Mouse (Mus musculus): ENCODE results near the gene Gm14137.

Gm14137 gene

DNA sequence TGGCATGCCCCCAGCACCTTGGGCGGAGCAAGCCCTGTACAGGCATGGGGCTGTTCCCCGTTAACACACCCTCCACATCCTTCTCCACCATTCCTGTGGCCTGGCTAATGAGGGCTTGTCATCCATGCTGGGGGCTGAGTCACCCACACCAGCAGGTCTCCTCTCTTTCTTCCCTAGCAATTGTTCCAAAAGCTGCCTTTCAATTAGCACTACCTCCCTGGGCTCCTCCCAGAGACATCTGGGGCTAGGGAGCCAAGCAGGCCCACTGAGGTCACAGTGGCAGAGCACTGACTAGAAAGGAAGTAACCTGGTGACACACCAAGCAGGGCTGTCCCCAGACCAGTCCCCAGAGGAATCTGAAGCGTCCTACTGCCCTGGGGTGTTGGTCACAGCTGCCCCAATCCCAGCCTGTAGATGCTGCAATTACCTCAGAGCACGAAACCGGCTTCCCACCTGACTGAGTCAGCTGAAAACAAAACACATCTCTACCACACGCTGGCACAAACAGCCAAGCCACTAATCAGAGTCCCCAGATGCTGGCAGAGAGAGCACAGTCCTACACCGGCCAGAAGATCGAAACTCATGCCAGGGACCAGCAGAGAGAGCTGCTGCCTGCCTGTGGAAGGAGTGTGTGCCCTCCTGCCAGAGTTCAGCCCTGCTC lies at the start of gene Gm14137:
Gene Gm14137, plus strand, starts transcription at position 519 of the 661 bp plus-strand sequence.
- no peak for DNase-seq (ENCODE audit: low read depth, low spot score)

DNA sequence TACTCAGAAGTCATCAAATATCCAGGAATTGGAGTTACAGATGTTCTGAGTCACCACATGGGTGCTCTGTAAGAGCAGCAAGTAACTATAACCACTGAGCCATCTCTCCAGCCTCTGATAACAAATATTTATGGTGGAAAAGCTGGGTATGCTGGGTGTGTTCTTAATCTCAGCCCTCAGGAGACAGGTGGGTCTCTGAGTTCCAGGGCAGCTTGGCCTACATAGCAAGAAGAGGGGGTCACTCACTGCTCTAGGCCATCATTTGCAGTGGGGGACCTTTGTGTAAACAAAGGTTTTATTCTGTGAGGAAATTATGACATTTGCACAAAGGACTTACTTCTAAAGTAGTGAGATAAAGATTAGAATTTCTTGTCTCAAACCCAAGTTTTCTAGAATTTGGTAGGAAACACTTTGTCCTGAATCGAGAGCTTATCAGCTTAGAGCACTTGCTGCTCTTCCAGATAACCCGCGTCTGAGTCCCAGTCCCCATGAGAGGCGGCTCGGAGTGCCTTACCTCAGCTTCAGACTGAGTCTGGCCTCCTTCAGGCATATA lies 37.9 kb upstream of the Gm14137 start:
- no peak for DNase-seq (ENCODE audit: low read depth, low spot score)

GRCm38 (mm10) chr2:119145199-119145598 lies 29.1 kb upstream of the Gm14137 start:
- peak; percentile 37 for DNase-seq (ENCODE audit: low read depth, low spot score)

DNA sequence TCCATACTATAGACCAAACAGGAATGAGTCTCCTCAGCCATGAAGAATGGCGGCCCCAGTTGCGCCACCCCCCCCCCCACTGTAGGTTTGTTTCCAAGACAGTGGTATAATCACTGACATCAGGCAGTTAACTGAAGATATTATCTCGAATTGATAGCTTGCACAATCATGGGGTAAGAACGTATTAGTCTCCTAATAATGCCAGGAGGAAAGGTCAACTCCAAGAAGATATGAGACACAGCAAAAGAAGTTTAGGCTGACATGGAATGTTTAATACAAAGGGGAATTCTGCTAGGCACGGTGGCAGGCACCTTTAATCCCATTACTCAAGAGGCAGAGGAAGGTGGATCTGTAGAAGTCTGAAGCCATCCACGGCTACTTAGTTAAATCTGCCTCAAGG lies 27.9 kb upstream of the Gm14137 start:
- DNase-seq (ENCODE audit: low read depth, low spot score) = no peak

DNA sequence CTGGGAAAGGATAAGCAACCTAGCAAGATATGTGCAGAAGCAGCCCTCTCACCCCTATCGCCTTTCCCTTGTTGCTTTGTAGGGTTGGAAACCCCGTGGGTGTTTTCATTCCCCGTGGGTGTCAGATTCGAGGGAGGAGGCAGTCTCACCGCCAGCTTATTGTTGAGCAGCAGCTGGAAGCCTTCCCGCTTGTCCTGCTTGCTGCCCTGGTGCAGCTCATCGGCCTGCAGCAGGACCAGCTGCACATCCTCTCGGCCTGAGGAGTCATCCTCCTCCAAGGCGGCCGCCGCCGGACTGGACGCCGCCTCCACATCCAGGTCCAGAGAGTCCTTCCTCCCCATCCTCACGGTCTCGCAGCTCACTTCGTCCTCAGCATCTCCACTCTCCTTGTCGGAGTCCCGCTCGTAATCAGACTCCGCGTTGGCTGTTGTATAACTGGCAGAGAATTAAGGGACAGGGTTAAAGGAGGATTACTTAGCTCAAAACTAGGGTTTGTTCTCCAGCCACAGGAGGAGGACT lies 27.1 kb upstream of the Gm14137 start:
- no peak for DNase-seq (ENCODE audit: low read depth, low spot score)

- DNase-seq (ENCODE audit: low read depth, low spot score) = no peak
These were observed 26.5 kb upstream of the Gm14137 start for GRCm38 (mm10) chr2:119147775-119148174.

GRCm38 (mm10) chr2:119152255-119152654 lies 22.1 kb upstream of the Gm14137 start:
- no peak for DNase-seq (ENCODE audit: low read depth, low spot score)

DNA sequence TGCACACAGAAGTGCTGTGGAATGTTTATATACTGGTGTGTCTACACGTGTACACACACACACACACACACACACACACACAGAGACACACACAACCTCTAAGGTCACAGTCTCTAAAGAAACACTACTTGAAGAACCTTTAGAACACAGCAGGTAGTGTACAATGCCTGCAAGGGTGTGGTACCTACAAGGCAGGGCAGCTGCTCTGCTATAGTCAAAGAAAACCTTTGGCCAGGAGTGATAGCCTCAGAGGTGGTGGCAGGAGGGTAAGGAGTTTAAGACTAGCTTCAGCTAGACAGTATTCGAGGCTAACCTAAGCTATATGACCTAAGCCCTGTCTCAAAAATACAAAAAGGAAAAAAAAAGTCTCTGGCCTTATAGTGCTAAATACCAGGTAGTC lies 19.6 kb upstream of the Gm14137 start:
- DNase-seq (ENCODE audit: low read depth, low spot score) = no peak

- no peak for DNase-seq (ENCODE audit: low read depth, low spot score)
These were observed 18.9 kb upstream of the Gm14137 start for GRCm38 (mm10) chr2:119155388-119155787.

DNA sequence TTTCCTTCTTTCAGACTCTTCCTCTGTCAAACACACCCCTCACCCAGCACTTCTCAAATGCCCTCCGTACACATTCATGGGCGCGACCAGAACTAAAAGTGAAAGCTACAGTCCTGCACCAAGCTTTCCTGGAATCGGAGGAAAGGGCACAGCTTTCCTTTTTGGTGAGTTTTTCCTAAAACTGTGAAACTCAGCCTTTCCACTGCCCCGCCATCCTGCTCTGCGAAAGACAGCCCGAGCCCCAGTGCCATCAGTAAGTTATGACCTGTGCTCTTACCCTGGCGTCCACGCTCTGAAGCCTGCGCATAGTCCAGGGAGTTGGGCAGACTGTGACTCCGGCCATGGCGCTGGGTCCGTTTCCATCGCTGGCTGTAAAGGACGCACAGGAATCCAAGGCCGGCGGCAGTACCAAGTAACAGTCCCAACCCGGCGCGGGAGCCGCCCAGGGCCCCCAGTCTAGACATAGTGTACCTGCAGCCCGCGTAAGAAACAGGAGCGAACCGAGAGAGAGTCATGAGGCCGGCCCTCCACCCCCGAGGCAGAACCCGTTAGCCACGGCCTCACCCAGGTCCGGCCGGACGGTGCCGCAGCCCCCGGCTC lies 18.1 kb upstream of the Gm14137 start:
- DNase-seq (ENCODE audit: low read depth, low spot score) = no peak

DNA sequence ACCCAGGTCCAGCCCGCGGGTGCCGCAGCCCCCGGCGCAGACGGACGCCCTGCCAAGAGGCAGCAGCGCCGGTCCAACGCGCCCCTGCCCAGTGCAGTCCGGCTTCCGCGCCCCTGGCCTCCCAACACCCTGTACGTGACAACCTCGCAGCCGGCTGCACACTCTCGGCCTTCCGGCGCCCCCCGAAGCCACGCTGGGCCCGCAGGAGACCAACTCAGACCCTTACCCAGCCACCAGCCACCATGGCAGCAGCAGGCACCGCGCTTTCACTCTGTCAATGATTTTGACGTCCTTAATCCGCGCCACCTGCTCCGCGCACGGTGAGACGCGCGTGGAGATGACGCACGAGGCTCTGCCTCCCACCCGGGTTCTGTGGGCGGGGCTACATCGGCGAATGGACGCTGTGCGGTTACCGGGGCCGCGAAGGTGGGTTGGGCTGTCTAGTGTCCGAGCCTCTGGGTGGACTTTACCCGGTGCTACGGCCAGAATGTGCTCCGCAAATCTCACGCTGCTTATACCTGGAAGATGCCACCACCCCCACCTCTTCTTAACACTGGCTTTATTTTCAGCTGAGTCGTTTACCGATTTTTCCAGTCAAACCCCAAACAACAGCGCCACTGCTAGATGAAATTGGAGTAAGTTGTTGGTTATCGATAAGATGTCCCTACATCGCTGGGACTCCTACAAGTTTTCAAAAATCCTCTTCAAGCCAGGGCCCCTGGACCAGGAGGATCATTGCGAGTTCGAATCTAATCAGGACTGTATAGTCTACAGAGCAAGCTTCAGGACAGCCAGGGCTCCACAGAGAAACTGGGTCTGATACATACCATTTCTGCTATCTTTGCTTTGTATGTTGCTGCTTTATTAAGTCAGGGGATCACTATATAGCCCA lies 17.4 kb upstream of the Gm14137 start, which contains the start of gene Rmdn3:
Gene Rmdn3, minus strand, starts transcription at position 354 of the 892 bp plus-strand sequence.
- peak; percentile 97 for DNase-seq (ENCODE audit: low read depth, low spot score)

DNA sequence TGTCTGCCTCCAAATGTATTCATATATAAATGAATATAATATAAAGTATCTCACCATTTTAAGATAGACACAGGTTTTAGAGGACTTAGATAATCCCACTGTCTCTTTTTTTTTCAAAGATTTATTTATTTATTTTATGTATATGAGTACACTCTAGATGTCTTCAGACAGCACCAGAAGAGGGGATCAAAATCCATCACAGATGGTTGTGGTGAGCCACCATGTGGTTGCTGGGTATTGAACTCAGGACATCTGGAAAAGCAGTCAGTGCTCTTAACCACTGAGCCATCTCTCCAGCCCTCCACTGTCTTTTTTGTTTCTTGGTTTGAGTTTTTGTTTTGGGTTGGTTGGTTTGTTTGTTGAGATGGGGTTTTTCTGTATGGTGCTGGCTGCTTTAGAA lies 16.5 kb upstream of the Gm14137 start:
- DNase-seq (ENCODE audit: low read depth, low spot score) = no peak

DNA sequence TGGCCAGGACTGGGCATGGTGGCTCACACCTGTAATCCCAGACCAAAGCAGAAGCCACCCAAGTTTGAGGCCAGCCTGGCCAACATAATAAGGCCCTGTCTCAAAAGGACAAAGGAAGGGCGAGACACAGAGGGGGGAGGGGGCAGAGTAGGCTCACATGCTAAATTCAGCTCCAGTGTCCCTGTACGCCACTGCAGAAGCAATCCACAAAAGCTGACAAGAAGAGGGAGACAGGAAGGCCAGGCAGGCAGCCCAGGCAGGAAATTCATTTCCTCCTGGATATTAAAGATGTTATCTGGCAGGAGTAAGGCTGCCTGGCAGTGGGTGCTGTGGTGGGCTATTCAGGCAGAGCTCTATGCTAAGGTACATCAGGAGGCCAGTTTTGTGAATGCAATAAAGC lies 13.1 kb upstream of the Gm14137 start:
- no peak for DNase-seq (ENCODE audit: low read depth, low spot score)

- DNase-seq (ENCODE audit: low read depth, low spot score) = no peak
These were observed 11.2 kb upstream of the Gm14137 start for GRCm38 (mm10) chr2:119163135-119163534.

DNA sequence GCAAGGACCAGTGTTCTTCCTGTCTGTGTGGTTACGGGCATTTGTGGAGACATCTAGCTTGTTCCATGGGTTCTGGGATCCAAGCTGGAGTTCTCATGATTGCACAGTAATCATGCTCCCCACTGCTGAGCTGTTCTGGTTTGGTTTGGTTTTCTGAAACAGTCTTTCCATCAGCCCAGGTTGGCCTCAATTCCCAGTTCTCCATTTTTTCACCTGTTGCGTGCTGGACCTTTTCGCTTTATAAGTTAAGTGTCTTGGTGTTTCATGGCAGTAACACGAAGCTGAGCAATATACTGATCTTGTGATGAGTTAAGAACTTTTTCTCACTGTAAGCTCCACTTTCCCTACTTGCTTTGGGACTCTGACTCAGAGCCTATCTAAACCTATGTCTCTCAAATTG lies 10.3 kb upstream of the Gm14137 start:
- DNase-seq (ENCODE audit: low read depth, low spot score) = no peak

DNA sequence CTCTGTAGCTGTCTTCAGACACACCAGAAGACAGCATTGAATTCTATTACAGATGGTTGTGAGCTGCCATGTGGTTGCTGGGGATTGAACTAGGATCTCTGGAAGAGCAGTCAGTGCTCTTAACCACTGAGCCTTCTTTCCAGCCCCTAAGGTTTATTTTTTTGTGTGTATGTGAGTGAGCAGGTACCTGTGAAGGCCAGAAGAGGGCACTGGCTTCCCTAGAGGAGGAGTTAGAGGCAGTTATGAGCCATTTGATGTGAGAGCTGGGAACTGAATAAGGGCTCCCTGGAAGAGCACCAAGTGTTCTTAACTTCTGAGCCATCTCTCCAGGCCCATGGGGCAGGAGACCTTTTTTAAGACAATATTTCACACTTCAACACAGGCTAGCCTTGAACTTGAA lies 8.9 kb upstream of the Gm14137 start:
- DNase-seq (ENCODE audit: low read depth, low spot score) = peak; percentile 15

- peak; percentile 60 for DNase-seq (ENCODE audit: low read depth, low spot score)
These were observed 7.1 kb upstream of the Gm14137 start, which contains the start of gene Gchfr for GRCm38 (mm10) chr2:119166901-119167865. Gene Gchfr, plus strand, starts transcription at chr2:119167773.

- no peak for DNase-seq (ENCODE audit: low read depth, low spot score)
These were observed 6.4 kb upstream of the Gm14137 start for GRCm38 (mm10) chr2:119167866-119168256.

DNA sequence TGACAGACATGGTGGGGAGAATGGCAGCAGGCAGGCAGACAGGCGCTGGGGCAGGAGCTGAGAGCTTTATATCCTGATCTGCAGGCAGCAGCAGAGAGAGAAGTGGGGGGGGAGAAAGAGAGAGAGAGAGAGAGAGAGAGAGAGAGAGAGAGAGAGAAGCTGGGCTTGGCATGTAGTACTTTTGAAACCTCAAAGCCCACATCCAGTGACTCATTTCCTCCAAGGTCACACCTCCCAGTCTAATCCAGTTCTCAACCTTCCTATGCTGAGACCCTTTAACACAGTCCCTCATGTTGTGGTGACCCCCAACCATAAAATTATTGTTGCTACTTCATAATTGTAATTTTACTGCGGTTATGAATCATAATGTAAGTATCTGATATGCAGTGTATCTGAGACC lies 4.0 kb upstream of the Gm14137 start:
- no peak for DNase-seq (ENCODE audit: low read depth, low spot score)

GRCm38 (mm10) chr2:119171574-119171973 lies 2.7 kb upstream of the Gm14137 start:
- no peak for DNase-seq (ENCODE audit: low read depth, low spot score)

DNA sequence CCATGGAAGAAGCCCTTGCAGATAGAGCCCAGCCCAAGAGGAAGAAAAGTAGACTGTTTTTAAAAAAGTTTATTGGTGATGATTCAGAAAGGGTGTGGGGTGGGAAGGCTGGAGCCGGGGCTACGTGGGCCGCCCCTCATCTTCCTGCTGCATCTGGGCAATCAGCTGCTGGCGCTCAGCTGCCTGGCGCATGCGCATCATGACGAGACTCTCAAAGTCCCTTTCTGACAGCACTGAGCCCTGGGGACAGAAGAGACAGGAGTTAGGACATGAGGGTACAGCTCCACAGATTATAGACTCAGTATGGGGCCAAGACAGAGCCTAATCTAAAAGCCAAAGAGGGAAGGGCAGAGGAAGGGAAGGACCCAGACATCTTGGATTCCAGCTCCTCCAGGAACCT lies 1.9 kb upstream of the Gm14137 start:
- no peak for DNase-seq (ENCODE audit: low read depth, low spot score)

All from CD4-positive, CD25-positive, alpha-beta regulatory T cell, adult 2 months (primary cell).